Mouse (Mus musculus) embryo, embryonic 10 days (tissue): ENCODE measurements around the gene Psma7.
A peak's percentile ranks its signal among the peaks of the same experiment; 100 is the strongest.

Experiments
- DNase-seq: peaks from one replicate; pipeline ENCODE4 v3.0.0-alpha.2; 2015; ENCODE audit warnings: low spot score

Psma7 gene

DNA sequence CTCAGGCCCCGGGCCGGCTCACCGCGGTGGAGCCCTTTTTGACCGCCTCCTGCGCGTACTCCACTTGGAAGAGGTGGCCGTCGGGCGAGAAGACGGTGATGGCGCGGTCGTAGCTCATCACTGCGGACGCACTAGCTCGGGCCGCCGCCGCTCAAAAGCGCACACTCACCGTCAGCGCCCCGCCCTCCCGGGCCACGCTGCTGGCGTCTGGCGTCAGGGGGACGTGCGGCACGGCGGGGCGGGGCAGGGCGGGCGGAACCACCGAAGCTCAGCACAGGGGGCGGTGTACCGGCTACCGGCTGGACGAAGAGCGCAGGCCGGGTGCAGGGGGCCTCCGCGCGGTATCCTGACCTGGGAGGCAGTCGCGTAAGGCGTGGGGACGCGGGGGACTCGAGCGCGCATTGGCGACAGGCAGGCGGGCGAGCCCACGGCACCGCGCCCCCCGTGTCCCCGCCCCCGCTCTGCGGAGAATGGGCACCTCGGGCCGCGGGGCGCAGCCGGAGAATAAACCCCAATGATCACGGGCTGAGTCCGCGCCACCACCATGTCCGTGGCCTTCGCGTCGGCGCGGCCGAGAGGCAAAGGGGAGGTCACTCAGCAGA is at the start of gene Psma7, which contains the start of gene Ss18l1:
Gene Psma7 (minus strand): TSS at position 178 of the 602 bp plus-strand sequence.
Gene Ss18l1 (plus strand): TSS at position 254 of the 602 bp plus-strand sequence.
- DNase-seq = peak; percentile 95

DNA sequence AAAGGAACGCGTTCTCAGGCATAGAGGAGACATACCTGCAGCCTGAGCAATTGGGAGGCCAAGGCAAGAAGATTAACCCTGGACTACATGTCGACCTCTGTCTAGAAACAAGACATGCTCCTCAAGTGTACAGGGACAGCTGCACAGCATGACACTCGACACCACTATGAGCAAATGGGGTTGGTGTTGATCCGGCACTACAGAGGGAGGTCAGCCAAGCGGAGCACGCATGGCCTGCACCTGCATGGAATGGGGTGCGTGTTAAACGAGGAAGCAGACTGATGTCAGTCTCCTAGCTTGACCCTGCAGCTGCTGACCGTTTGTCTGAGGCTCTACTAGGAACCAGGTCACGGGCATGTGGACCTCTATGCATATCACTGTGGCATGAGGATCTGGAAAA is 48.1 kb upstream of the Psma7 start:
- no peak for DNase-seq

DNA sequence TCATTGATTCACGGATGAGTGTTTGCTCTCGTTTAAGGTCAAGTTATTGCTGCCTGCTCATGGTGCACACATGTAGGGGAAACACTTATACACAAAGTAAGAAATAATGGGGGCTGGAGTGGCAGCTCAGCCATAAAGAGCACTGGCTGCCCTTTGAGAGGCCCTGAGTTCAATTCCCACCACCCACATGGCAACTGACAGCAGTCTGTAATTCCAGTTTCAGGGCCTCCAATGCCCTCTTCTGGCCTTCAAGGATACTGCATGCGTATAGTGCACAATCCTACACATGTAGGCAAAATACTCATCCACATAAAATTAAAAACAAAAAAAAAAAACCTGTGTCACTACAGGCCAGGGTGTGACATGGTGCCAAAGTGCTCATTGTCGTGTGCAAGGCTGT is 45.2 kb upstream of the Psma7 start:
- DNase-seq = no peak

DNA sequence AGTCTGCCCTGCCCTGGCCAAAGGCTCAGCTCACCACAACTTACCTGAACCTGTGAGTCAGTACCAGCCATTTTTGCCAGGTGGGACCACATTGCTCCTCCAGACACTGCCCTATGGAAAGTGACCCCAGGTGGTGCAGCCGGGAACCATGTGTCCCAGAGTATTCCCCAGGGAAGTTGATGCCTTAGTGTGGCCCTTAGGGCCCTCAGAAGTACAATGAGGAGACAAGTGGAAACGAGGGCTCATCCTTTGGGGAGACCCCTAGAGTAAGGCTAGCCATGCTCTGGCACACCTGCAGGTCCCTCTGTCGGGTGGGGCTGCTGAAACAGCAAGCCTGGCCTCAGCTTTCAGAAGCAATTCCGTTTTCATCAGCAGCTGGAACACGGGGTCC is 44.4 kb upstream of the Psma7 start:
- DNase-seq = no peak

DNA sequence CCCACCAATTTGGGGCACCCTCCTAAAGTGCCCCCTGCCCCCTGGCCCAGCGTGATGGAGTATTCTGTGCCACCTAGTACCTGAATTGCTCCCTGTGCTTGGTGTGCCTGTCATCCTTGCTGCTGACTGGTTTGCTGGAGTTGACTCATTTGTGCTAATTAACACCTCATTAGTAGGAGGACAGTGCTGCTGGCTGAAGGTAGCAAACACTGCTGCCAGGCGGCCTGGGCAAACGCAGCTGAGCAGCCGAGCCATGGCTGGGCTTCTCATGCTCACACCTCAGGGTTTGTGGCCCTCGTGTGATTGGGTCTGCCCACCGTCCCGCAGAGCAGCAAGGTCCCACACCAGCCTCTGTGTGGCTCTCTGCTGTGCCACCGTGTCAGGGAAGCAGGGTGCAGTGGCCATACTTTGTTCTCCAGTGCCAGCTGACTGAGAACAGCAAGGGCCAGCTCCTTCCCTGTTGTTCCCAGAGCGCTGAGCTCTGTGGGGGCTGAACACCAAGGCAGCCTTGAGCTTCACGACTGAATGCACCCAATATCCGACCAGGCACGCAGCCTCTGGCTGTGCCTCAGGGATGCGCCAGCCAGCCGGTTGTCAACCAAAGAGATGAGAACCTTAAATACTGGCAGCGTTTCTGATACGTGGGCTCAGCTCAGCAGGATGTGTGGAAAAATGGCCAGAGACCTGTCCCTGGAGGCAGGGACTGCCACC is 43.8 kb upstream of the Psma7 start:
- DNase-seq = no peak

DNA sequence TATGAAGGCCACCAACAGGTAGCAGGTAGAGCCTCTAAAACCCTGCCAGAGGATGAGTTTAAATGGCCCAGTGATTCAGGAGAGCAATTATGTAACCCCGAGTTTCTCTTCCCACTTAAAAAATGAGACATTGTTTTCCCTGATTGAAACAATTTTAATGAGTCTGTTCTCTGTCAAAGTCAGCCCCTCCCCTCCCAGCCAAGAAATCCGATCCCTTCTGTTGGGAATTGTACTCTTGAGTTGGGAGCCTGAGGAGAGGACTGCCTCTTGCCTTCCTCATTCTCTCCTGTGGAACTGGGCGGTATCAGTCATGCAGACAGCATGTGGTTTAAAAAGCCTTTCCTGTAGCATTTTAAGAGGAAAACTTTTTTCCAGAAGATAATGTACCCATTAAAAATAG is 42.3 kb upstream of the Psma7 start:
- no peak for DNase-seq

DNA sequence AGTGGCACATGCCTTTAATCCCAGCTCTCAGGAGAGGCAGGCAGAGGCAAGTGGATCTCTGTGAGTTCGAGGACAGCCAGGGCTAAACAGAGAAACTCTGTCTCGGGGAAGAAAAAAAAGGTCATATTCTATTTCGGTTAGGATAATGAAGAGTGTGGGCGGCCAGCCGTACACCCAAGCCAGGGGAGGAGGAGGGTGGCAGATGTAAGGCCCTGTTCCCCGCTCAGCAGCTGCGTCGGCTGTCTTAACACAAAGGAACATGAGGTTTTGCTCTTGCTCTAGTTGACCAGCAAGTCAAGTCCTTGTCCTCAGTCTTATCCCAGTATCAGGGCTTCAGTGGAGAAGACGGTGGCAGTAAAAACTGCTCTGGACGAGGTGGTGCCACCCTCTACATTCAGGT is 40.8 kb upstream of the Psma7 start:
- no peak for DNase-seq

DNA sequence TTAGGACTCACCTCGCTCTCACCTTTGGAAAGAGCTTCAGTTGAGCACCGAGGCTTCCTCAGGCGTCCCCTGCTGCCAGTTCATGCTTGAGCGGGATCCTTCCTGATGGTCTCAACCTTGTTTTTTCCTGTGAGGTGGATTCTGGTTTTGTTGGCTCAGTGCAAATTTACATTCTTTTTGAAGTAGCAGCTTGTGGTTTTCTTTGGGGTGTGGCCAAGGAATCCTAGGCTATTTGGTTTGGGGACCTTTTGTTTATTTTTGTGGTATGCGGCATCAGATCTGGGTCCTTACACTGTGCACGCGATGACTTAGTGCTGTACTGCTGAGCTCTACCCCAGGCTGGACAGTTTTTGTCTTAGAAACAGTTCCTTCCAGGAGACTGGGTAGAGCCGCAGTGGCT is 38.4 kb upstream of the Psma7 start:
- DNase-seq = no peak

DNA sequence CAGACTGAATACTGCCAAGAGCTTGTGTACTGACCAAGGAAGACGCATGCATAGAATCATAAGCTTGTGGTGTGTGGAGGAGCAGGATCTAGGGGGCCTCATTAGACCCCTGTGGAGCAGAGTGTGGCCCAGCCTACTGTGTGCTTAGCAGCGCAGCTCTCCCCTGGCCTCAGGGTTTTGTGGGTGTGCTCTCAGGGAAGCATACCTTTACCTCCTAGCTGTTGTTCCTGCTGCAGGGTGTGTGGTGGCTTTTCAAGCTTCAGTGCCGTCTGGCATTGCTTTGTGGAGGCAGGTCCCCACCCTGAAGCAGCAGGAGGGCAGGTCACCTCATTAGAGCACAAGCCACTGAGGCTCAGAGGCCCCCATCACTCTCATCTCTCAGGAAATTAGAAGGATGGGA is 35.4 kb upstream of the Psma7 start:
- no peak for DNase-seq

DNA sequence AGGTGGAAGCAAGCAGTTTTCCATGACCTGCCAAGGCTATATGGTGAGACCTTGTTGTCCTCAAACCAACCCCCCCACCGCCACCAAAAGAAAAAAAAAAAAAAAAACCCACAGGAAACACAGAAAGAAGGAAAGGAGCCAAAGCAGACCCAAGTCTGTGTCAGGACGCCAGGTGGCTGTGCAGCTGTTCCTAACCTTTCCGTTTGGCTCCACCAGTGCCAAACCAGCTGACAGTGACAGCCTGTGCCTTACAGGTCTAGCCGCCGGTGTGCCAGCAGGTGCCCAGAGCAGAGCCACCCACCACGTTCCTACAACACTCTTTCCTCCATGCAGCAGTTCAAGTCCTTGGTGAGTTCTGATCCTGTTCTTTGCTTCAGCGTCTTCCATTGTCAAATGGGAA is 30.7 kb upstream of the Psma7 start:
- no peak for DNase-seq

DNA sequence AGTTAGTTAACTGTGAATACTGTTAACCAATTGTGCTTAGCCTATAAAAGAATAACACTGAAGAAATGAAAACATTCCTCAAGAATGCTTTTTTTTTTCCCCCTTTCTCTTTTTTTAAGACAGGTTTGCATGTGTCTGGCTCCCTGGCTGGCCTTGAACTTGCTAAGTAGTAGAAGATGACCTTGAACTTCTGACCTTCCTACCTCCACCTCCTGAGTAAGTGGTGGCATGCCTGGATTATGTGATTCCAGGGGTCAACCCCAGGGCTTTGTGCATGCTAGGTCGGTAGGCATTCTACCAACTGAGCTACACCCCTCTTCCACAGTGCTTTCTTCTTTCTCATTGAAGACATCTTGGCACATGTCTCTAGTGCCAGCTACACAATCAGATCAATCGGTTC is 29.4 kb upstream of the Psma7 start:
- no peak for DNase-seq

DNA sequence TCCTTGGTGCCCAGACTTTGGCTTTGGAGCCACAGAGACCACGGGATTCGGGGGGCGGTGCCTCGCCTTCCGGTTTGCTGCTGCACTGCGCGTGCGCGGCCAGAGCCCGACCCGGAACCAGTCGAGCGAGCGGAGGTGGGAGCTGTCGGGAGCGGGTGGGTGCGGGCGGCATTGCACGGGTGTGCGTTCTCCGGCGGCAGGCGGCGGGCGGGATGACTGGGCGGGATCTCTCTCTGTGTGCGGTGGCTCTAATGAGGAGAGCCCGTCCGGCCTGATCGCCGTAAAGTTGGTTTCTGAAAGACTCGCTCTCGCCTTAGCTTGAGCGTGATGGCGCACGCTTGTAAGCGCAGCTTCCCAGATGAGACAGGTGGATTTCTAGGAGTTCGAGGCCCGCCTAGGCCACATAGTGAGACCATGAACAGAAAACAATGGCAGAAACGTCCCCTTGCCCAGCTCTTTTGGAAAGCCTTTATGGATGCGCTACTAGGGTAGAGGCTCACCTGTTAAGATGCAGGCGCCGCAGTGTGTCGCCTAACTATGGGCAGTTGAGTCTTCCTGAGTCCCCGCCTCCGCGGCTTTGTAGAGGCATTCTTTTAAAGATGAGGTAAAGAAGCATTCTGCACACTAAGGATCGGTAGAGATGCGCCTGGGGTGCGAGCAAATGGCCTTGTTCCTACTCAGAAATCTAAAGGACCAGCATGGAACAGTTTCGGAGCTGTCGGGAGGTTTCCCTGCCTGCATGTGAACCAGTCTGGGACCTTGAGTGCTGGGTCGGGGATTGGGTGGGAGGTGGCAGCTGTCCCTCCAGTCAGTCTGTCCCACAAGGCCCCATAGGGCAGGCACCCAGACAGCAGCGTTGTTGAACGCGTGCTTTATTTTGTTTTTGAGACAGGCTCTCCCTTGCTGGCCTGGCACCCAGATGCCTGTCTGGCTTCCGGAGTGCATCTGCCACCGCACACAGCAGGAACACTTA is 28.5 kb upstream of the Psma7 start, which contains the start of gene Mtg2:
Gene Mtg2 (plus strand): TSS at position 108 of the 973 bp plus-strand sequence.
- peak; percentile 94 for DNase-seq

DNA sequence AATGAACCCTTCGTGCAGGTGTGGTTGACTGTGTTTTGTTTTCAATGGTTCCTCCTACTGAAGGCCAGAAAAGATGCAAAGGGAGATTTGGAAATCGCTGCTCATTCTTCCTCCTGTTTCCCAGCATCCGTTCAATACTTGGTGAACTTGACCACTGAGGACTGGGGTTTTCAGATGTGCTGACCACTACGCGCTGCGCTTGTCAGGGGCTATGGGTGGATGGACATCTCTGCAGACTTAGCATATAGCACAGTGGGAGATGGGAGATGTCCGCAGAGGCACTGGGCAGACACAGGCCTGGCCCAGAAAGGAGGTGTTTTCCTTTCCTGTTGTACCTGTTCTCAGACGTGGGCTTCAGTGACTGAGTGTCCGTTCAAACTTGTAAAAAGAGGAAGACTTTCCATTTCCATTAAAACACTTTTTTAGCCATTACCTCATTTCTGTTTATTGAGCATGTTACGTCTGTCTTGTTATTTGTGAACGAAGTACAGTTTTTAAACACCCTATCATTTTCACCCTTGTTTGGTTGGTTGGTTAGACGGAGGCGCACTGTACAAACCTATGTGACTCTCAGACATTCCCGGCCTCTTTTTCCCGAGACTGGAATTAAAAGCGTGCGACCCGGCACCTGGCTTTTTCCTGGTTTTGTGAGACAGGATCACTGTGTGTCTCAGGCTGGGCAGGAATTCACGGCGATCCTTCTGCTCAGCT is 27.7 kb upstream of the Psma7 start:
- DNase-seq = no peak

DNA sequence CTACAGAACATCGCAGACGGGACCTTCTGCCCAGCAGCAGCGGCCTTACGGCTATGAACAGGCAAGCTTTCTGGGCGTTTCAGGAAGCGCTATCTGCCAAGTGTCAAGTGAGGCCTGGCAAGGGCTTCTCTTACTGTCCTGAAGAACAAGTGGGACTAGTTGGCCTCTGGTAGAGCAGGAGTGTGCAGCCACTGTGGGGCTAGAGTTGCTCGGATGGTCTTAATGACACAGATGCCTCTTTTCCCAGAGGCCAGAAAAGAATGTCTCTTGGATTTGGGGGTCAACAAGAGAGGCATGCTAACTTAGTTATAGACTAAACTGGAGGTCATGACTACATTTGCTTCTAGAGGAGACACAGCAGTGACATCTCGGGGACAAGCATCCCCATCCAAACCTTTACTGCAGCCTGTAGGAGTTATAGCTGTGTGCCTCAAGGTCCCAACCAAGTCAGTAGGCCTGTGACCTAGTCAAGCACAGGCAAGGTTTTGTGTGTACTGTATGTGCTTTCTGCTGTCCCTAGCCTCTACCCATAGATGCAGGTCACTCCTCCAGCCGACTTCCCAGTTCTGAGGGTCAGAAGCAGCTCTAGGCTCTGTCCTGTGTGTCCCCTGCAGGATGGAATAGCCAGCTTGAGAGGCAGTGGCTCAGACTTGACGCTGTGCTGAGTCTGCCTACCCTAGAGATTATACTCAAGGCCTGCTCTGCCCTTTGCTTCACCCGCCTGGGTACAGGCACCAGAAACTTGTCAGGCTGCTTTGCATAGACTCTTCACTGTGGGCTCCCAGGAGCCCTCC is 21.3 kb upstream of the Psma7 start:
- no peak for DNase-seq

DNA sequence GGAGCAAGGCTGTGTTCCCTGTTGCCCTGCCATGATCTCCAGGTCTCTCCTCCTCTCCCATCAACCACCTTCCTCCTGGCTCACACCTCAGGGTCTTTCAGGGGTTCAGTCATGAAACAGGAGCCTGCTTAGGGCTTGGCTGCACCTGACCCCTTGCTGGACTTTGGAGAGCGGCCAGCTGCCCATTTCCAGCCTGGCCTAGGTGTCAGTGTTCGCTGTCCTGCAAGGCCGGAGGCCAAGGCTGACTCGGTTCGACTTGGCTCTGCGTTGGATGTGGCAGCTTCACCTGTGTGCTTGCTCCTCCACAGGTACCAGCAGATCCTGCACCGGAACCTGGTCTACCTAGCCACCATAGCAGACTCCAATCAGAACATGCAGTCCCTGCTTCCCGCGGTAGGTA is 10.8 kb upstream of the Psma7 start:
- DNase-seq = no peak

DNA sequence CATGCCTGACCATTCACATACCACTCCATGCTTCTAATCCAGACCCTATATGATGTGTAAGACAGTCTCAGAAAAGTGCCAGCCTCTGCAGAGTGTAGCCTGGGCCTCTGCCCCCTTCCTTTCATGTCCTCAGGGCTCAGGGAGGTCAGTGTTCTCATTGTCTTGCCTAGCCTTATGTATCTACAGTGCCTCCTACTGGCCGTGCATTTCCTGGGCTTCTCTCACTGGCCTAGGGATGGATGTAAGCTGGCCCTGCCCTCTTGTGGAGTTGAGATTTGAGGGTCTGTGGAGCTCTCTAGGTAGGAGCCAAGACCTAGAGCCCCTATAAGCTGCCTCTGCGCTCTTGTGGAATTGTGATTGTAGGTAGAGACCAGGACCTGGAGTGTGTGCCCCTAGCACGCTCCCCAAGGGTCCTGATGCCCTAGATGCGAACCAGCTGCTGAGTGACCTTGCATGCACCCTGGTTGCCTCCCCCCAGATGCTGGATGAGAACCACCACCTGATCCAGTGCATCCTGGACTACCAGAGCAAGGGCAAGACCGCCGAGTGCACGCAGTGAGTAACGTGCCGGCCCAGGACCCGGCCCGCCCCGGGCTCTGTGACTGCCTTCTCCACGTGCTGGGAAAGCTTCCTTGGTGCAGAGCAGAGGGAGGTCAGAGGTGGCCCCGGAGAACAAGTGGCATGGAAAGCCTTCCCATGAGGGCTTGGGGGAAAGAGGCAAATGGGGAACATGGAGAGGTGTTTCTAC is 9.9 kb upstream of the Psma7 start:
- peak; percentile 61 for DNase-seq

DNA sequence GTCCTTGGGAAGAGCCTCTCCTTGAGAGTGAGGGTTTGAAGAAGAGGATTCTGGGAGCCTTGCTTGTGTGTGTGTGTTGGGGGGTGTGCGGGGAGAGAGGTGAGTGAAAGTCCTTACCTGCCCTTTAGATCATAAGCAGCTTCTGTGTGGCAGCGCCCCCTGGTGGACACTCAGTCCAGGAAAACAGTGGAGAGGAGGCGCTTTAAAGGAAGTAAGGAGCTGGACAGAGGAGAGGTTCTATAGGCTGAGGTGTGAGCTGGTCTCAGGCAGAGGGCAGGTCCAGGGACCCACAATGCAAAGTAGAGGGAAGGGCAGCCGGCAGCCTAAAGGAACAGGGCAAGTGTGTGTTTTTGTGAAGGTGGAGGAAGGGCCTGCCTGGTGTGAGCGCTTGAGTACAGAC is 8.8 kb upstream of the Psma7 start:
- DNase-seq = peak; percentile 80

DNA sequence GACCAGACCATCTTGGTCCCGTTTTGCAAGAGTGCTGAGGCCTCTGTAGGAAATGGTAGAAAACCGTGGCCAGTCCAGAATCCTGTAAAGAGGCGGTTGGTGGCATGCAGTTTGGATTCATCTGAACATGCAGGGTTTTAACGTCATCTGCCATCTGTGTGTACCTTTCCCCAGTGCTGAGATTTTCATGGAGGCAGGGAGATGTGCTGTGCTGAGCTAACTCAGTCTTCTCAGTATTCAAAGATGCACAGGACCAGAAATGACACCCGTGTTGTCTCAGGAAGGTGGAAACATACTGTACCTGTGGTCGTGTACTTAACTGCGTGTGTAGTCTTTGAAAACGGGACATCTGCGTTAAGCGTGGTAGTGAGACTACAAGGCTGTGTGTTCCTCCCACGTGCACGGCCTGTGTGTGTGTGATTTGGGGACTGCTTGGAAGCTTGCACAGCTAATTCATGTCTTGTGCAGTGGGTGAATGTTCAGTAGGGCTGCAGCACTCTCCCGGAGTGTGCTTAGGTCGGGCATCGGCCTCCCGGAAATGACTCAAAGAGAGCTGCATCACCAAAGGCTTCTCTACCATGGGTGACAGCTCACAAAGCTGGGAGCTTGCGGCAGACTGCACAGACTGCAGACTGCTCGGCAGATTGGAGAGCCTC is 5.9 kb upstream of the Psma7 start:
- DNase-seq = no peak

DNA sequence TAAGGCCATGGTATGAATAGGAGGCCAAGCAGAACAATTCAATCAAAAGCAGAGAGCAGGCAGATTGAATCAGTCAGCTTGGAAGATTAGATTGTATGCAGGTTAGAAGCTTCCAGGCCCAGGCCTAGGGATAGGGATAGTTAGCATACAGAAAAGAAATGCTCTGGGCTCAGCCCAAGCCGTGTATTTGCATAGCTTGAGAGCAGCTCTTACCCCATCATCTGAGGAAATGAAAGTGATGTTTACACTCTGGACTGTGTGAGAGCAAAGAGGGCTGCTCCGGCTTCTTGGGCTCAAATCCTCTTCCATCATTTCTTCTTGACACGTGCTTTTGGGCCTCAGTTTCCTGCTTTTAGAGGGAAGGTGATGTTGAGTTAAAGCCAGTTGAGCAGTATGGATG is 5.3 kb upstream of the Psma7 start:
- DNase-seq = no peak

DNA sequence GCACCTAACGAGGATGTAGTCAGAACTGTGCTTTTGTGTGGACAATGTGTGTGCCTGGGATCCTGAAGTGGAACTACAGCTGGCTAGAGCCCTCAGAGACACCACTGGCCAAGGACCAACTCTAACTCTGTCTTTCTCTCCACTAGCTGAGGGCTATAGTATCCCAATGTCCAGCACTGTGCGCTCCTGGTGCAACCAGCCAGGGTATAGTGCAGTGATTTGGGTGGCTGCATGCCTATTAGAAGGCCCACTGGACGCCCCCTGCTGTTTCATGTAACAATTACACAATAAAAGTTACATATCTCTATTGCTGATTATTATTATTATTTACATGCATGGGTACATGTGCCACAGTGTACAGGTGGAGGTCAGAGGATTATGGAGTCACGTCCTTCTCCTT is 3.0 kb upstream of the Psma7 start:
- peak; percentile 62 for DNase-seq
